Mouse (Mus musculus) intestine, embryonic 16.5 days (tissue): ENCODE results near the gene Wdr95. TPM values are rescaled to one million over a fixed set of nuclear protein-coding genes. Genes with fewer than 3 reads are reported as not detected.

Experiments used
- ATAC-seq: fragments of 200-750 bp; cut with Nextera tagmentation; 2 replicates; pipeline ENCODE4 v1.8.0; 2017; ENCODE audit warnings: moderate TSS enrichment, moderate library complexity
- H3K27ac ChIP-seq: fragments of 300-500 bp; sonication (generic); 2 replicates; pipeline ENCODE4 v1.5.1; 2014; ENCODE audit warnings: mild to moderate bottlenecking, low read length
- H3K27me3 ChIP-seq: fragments of 300-500 bp; sonication (generic); replicated peaks from 2 replicates; pipeline ENCODE4 v1.6.1; 2014; ENCODE audit warnings: low read length, control low read depth, mixed read lengths; ENCODE audit not compliant: control insufficient read depth, insufficient read depth
- H3K36me3 ChIP-seq: fragments of 300-500 bp; sonication (generic); 2 replicates; pipeline ENCODE4 v1.6.1; 2014; ENCODE audit warnings: low read length, control low read depth; ENCODE audit not compliant: control insufficient read depth, insufficient read depth
- H3K4me1 ChIP-seq: fragments of 300-500 bp; sonication (generic); 2 replicates; pipeline ENCODE4 v1.6.1; 2014; ENCODE audit warnings: low read length, control low read depth, mixed read lengths; ENCODE audit not compliant: control insufficient read depth, insufficient read depth
- H3K4me2 ChIP-seq: fragments of 300-500 bp; sonication (generic); 2 replicates; pipeline ENCODE4 v1.6.1; 2014; ENCODE audit warnings: low read depth, low read length, control low read depth
- H3K4me3 ChIP-seq: fragments of 300-500 bp; sonication (generic); 2 replicates; pipeline ENCODE4 v1.5.1; 2014; ENCODE audit warnings: mild to moderate bottlenecking, low read length
- H3K9ac ChIP-seq: fragments of 300-500 bp; sonication (generic); 2 replicates; pipeline ENCODE4 v1.6.1; 2014; ENCODE audit warnings: low read depth, low read length
- H3K9me3 ChIP-seq: fragments of 300-500 bp; sonication (generic); 2 replicates; pipeline ENCODE4 v1.6.1; 2016; ENCODE audit warnings: low read length, control low read depth; ENCODE audit not compliant: control insufficient read depth
- WGBS: fragments of 180-500 bp; shearing (Covaris S2); extraction: QIAGEN DNeasy Blood & Tissue Kit; methylation state at CpG from one replicate; pipeline ENCODE4 v1.1.7; 2014; 5-methylcytosine and 5-hydroxymethylcytosine counted together
- polyA plus RNA-seq: library from polyadenylated mRNA; unstranded; fragments of >200 nt; fragmentation: Nextera tagmentation; extraction: Ambion mirVana; gene quantifications from 2 replicates; pipeline ENCODE4 v1.2.1, GENCODE M21; 2015

Wdr95 gene
- polyA plus RNA-seq, 1 experiment from 2014 or later: not detected

DNA sequence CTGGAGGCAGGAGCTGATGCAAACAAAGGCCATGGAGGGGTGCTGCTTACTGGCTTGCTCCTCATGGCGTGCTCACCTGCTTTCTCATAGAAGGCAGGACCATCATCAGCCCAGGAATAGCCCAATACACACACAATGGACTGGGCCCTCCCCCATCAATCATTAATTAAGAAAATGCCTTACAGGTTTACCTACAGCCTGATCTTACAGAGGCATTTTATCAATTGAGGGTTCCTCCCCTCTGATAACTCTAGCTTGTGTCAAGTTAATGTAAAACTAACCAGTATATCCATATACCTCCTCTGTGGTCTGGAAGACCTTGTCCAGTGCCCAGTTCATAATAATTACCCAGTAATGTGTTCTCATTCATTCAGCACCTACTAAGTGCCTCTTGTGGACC lies 56.8 kb downstream of the Wdr95 start:
- Histone ChIP-seq H3K27me3 (no peaks in the 10 kb centered on the region), H3K4me2 (no peak overlapping the region), H3K9me3 (no peaks in the 10 kb centered on the region), H3K4me1 (peaks cover 6% of the 10 kb centered on the region; the same call in 1 of the 2 replicates), H3K36me3 (no peaks in the 10 kb centered on the region), H3K4me3 (no peak overlapping the region), H3K9ac (no peak overlapping the region), H3K27ac (no peak overlapping the region)
- peak; percentile 73 for ATAC-seq
- 68% methylated on average over 1 of the region's 1 CpGs for WGBS

DNA sequence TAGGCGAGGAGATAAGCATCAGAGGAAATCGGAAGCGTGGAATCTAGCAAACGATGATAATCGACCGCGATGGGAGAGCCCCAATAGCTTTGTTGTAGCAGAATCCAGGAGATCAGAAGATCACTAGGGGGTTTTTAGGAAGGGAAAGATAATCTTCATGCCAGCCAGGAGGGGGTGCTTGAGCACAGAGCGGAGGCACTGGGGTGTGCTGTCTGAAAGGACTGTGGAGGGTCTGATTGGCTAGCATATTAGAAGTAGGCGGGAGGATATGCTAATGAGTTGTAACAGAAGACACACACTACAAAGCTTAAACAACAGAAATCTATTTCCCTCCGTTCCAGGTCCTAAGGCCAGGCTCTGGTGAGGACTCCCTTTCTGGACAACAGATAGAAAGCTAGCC lies 57.4 kb downstream of the Wdr95 start:
- ATAC-seq: no peak
- Histone ChIP-seq H3K4me2 (no peak overlapping the region), H3K4me3 (no peak overlapping the region), H3K4me1 (peaks cover 6% of the 10 kb centered on the region; the same call in 1 of the 2 replicates), H3K9ac (no peak overlapping the region), H3K27me3 (no peaks in the 10 kb centered on the region), H3K27ac (no peak overlapping the region), H3K9me3 (no peaks in the 10 kb centered on the region), H3K36me3 (no peaks in the 10 kb centered on the region)
- 65% methylated on average over 10 of the region's 10 CpGs for WGBS

DNA sequence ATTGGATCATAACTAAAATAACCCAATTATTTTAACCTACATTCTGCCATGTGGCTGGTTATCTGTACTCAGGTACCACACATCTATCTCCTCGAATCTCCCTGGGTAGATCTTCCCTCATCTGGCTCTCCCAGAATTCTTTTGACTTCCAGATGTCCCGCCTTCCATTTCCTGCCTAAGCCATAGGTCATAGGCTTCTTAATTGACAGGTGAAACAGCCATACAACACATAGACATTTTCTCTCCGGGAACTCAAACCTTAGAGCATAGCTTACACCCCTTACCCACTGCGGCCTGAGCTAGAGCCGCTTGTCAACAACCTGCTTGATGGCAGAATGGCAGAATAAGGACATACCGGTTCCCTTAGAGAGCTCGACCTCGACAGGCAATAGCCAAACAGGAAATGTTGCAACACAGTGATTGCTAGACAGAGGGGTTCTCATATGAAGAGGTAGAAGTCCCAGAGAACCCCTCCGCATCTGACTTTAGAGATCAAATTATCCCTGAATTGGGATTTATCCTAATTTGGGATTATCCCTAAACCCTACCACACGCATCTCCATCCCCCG lies 58.9 kb downstream of the Wdr95 start:
- H3K9me3 ChIP-seq: peaks cover 3% of the 10 kb centered on the region; the same call in 1 of the 2 replicates
- no peaks in the 10 kb centered on the region for H3K27me3 ChIP-seq
- no peak overlapping the region for H3K27ac ChIP-seq
- no peak overlapping the region for H3K4me2 ChIP-seq
- 83% methylated on average over 11 of the region's 11 CpGs for WGBS
- H3K4me1 ChIP-seq: peaks cover 6% of the 10 kb centered on the region; the same call in 1 of the 2 replicates
- no peak overlapping the region for H3K4me3 ChIP-seq
- no peak for ATAC-seq
- H3K36me3 ChIP-seq: no peaks in the 10 kb centered on the region
- H3K9ac ChIP-seq: no peak overlapping the region

DNA sequence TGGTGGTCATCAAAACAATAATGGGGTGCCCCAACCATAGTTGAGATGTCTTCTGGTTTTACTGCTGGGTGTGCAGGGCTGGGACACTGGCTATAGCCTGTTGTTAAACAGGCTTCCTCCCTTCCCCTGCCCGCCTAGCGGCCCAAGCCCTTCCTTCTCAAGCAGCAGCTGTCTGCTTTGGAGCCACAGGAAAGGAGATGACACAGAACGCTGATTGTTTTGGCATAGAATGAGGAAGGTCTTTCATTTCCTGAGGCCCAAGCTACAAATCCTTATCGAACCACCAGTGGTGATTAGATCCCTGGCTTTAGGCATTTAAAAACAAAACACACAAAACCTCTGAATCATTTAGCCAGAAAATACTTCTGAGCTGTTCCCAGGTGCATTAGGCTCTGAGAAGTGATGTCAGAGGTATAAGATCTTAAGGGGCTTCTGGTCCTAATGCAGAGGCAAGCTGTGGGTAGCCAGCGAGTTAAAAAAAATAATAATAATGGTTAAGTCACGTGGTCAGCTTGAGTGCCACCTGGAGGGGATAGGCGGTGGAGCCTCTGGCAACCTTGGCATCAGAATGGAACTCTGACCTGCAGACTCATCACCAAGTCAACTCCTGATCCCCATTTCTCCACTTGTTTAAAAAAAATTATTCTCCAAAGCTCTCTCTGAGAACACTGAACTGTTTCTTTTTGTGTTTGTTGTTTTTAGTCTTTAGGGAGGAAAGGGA lies 60.5 kb downstream of the Wdr95 start:
- no peak overlapping the region for H3K4me3 ChIP-seq
- no peak overlapping the region for H3K4me2 ChIP-seq
- no peak overlapping the region for H3K27ac ChIP-seq
- 49% methylated on average over 7 of the region's 7 CpGs for WGBS
- ATAC-seq: no peak
- no peaks in the 10 kb centered on the region; the same call in 1 of the 2 replicates for H3K4me1 ChIP-seq
- no peak overlapping the region for H3K9ac ChIP-seq
- no peaks in the 10 kb centered on the region for H3K27me3 ChIP-seq
- peaks cover 3% of the 10 kb centered on the region; the same call in 1 of the 2 replicates for H3K9me3 ChIP-seq
- no peaks in the 10 kb centered on the region for H3K36me3 ChIP-seq

DNA sequence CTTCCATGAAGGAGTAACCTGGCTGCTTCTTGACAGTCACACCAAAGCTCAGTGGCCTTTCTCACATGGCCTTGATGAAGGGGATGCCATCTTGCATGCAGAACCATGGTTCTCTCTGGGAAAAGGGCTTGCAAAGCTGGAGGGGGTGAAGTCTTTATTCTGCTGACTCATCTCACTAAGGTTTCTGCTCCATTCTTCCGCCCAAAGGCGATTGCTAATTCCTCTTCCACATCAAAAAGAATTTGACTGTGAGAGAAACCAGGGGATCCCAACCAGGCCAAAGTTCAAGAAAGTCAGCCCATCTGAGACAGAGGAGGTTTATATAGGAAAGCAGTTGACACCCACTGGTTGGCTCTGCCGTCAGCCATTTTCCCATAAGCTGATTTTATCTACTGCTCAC lies 61.5 kb downstream of the Wdr95 start:
- no peaks in the 10 kb centered on the region for H3K4me1 ChIP-seq
- no peaks in the 10 kb centered on the region for H3K36me3 ChIP-seq
- no peak overlapping the region for H3K4me3 ChIP-seq
- no peak for ATAC-seq
- WGBS: 41% methylated on average over 3 of the region's 3 CpGs
- no peak overlapping the region for H3K4me2 ChIP-seq
- no peak overlapping the region for H3K27ac ChIP-seq
- H3K9me3 ChIP-seq: peaks cover 3% of the 10 kb centered on the region; the same call in 1 of the 2 replicates
- H3K9ac ChIP-seq: no peak overlapping the region
- no peaks in the 10 kb centered on the region for H3K27me3 ChIP-seq

DNA sequence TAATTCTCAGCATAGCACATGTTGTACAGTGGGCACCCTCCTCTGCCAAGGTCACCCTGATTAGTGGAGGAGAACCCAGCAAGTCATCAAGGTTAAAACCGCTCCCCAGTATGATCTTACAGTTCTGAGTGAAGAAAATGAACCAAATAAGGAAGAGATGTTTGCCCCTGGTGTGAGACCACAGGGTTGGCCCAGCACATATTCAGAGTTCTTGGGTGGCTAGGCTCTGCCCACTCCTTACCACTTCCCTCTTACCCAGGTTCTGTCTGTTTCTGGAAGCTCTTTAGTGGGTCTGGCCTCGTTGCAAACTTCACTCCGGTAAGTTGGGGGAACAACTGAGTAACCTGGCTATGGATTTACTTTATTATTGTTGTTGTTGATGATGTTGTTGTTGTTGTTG lies 65.7 kb downstream of the Wdr95 start:
- Histone ChIP-seq H3K27ac (no peak overlapping the region), H3K4me1 (no peaks in the 10 kb centered on the region), H3K9me3 (peaks cover 3% of the 10 kb centered on the region; the same call in 1 of the 2 replicates), H3K4me2 (no peak overlapping the region), H3K27me3 (no peaks in the 10 kb centered on the region), H3K9ac (no peak overlapping the region), H3K36me3 (no peaks in the 10 kb centered on the region), H3K4me3 (no peak overlapping the region)
- no peak for ATAC-seq
- WGBS: 85% methylated on average over 3 of the region's 3 CpGs

DNA sequence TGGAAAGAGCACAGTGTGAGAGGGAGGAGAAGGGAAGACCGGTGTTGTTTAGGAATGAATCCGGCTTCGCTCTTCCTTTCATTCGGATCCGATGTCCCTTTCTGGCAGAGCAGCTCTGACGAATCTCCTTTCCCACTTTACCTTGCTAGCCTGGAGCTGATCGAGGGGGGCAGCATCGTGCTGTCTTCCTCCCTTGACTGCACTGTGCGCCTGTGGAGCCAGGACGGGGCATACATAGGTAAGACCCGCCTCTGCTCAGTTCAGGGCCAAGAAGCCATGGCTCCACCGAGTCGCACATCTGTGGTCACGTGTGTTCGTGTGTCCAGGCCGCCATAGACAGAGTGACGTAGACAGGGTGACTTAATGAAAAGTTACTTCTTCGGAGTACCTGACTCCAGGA lies 68.9 kb downstream of the Wdr95 start:
- H3K9ac ChIP-seq: no peak overlapping the region
- H3K4me1 ChIP-seq: no peaks in the 10 kb centered on the region
- peaks cover under 1% of the 10 kb centered on the region; the same call in 1 of the 2 replicates for H3K9me3 ChIP-seq
- WGBS: 52% methylated on average over 18 of the region's 18 CpGs
- no peak for ATAC-seq
- no peaks in the 10 kb centered on the region for H3K27me3 ChIP-seq
- no peak overlapping the region for H3K4me3 ChIP-seq
- no peak overlapping the region for H3K4me2 ChIP-seq
- no peaks in the 10 kb centered on the region for H3K36me3 ChIP-seq
- H3K27ac ChIP-seq: no peak overlapping the region

DNA sequence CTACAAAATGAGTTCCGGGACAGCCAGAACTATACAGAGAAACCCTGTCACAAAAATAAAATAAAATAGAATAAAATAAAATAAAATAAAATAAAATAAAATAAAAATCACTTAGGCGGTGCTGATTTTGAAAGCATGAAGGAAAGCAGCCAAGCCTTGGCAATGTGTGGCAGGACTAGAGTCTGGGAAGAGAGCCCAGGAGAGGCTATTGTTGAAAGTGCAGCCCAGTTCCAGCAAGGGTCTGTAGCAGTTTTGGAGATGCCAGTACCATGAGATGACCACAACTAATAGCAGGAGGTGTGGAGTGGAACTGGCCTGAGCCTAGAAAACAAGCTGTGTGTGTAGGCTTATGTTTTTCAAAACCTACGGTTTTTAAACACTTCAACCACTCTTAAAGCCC lies 73.5 kb downstream of the Wdr95 start:
- no peaks in the 10 kb centered on the region for H3K9me3 ChIP-seq
- no peak overlapping the region for H3K4me2 ChIP-seq
- ATAC-seq: no peak
- H3K9ac ChIP-seq: no peak overlapping the region
- no peak overlapping the region for H3K4me3 ChIP-seq
- H3K27ac ChIP-seq: no peak overlapping the region
- H3K36me3 ChIP-seq: no peaks in the 10 kb centered on the region
- WGBS: 95% methylated on average over 3 of the region's 3 CpGs
- H3K4me1 ChIP-seq: no peaks in the 10 kb centered on the region
- H3K27me3 ChIP-seq: no peaks in the 10 kb centered on the region

DNA sequence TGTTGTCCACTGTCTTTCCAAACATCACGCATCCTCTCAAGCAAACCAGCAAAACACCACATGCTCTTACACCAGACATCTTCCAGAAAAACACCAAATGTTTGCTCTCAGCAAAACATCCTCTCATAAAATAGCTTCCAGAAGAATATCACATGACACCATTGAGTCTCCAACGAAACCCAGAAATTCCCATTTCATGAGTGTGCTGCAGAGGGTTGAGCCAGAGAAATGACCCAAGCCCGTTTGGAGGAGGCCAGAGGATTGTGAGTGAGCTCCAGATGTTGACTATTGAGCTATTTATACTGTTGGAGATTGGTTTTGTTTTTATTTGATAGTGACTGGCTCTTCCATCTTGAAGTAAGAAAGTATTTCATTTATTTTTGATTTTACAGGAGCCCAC lies 74.8 kb downstream of the Wdr95 start:
- no peak for ATAC-seq
- Histone ChIP-seq H3K4me1 (no peaks in the 10 kb centered on the region), H3K9me3 (no peaks in the 10 kb centered on the region), H3K4me2 (no peak overlapping the region), H3K9ac (no peak overlapping the region), H3K36me3 (no peaks in the 10 kb centered on the region), H3K27ac (no peak overlapping the region), H3K27me3 (no peaks in the 10 kb centered on the region), H3K4me3 (no peak overlapping the region)
- 71% methylated on average over 3 of the region's 3 CpGs for WGBS
